Mouse (Mus musculus) leukemia stem cell, adult 10-12 weeks (primary cell): Measurements from ENCODE around the gene Hoxb9. TPM values are rescaled to one million over a fixed set of nuclear protein-coding genes. Genes with fewer than 3 reads are reported as not detected.

Experiments
- polyA plus RNA-seq: library from polyadenylated mRNA; stranded (reverse); fragments of >175 nt; gene quantifications from 2 replicates; pipeline ENCODE4 v1.2.3, GENCODE M21; 2012; ENCODE audit warnings: low replicate concordance

Hoxb9 gene
- polyA plus RNA-seq = 0.15 TPM in 1 of 2 replicates, not detected in the other

GRCm38 (mm10) chr11:96270996-96271540 lies at the start of gene Hoxb9:
TSS of gene Hoxb9 (plus strand) at chr11:96271457.

GRCm38 (mm10) chr11:96281855-96282570 lies 10.8 kb downstream of the Hoxb9 start, which contains the start of gene Hoxb8:
TSS of gene Hoxb8 (plus strand) at chr11:96281905.

GRCm38 (mm10) chr11:96285771-96286738 lies 14.8 kb downstream of the Hoxb9 start, which contains the start of gene Hoxb7:
TSS of gene Hoxb7 (plus strand) at chr11:96286623.

GRCm38 (mm10) chr11:96291681-96292564 lies 20.7 kb downstream of the Hoxb9 start, which contains the start of gene Hoxb6:
TSS of gene Hoxb6 (plus strand) at chr11:96292476.

GRCm38 (mm10) chr11:96303151-96304099 lies 32.2 kb downstream of the Hoxb9 start, which contains the start of gene Hoxb5:
TSS of gene Hoxb5 (plus strand) at chr11:96303336.

DNA sequence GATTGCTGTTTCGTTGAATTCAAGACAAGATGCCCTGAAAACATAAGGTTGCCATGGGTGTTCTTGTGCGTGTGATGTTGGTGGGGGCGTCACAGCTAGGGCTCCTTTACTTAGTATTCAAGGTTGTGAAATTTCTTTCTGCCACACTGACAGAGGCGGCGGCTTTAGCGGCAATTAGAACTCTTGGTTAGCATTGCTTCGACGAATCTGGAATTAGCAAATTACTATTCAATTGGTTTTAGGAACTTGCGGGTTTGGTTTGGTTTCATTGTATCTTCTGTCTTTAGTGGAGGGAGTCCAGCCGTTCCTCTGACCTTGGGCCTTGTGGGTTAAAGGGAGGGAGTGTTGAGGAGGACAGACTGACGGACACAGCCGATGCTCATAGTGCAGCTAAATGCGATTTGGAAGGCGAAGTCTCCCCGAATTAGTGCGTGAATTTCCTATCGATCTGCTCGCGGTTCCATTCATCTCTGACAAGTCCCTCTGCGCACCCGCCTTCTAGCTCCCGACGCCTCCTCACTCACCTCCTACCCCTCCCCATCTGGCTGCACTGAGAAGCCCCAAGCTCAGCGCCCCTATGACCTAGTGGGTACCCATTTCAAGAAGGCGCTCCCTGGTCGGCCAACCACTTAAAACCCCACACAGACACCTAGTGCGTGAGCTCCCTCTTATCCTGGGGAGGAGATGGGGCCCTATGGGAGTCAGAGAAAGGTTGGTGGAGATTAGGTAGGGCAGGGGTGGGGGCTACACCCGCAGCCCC lies 46.5 kb downstream of the Hoxb9 start, which contains the start of gene Hoxb4:
Gene Hoxb4 (plus strand): TSS at position 660 of the 760 bp plus-strand sequence.

DNA sequence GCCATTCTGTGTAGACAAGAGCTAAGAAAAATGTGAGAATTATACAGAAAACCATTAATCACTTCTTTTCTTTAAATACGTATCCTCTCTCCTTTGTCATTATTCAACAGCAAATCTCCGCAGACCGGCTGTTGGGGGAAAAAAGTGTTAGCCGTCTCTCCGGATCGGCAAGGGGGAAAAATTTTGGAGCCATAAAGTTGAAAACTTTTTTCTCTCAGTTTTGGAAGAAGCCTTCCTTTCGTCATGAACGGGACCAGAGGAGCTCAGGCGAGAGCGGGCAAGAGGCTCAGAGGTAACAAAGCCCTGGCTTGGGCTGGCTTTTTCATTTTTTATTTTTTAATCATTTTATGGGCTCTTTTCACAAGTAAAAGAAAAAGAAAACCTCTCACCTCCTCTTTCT lies 51.9 kb downstream of the Hoxb9 start, which contains the start of gene Hoxb3:
Gene Hoxb3 (plus strand): TSS at position 173 of the 400 bp plus-strand sequence.

Other genes starting within 250 kb of the Hoxb9 start
- gene Gip, start 246.9 kb upstream of the Hoxb9 start, polyA plus RNA-seq = not detected in 2 replicates
- gene Snf8, start 236.6 kb upstream of the Hoxb9 start, polyA plus RNA-seq = 37.2 and 86.8 TPM in 2 replicates
- 16.2 and 20.6 TPM in 2 replicates for gene Ube2z, start 206.1 kb upstream of the Hoxb9 start, polyA plus RNA-seq
- 63.0 and 508 TPM in 2 replicates for gene Atp5g1, start 195.8 kb upstream of the Hoxb9 start, polyA plus RNA-seq
- not detected in 2 replicates for gene Calcoco2, start 159.5 kb upstream of the Hoxb9 start, polyA plus RNA-seq
- gene Ttll6, start 137.7 kb upstream of the Hoxb9 start, polyA plus RNA-seq = 0.10 TPM in 1 of 2 replicates, not detected in the other
- not detected in 2 replicates for gene Hoxb13, start 77.1 kb upstream of the Hoxb9 start, polyA plus RNA-seq
- gene Hoxb8, start 10.4 kb downstream of the Hoxb9 start, polyA plus RNA-seq = 0.16 TPM in 1 of 2 replicates, not detected in the other
- gene Hoxb7, start 15.2 kb downstream of the Hoxb9 start, polyA plus RNA-seq = 0.23 TPM in 1 of 2 replicates, not detected in the other
- 0.40 and 0.48 TPM in 2 replicates for gene Hoxb6, start 21.0 kb downstream of the Hoxb9 start, polyA plus RNA-seq
- 0.12 and 0.30 TPM in 2 replicates for gene Hoxb5, start 31.9 kb downstream of the Hoxb9 start, polyA plus RNA-seq
- gene Hoxb4, start 46.8 kb downstream of the Hoxb9 start, polyA plus RNA-seq = 1.7 and 5.4 TPM in 2 replicates
- gene Hoxb3, start 51.9 kb downstream of the Hoxb9 start, polyA plus RNA-seq = 1.6 and 4.2 TPM in 2 replicates
- gene Hoxb2, start 79.1 kb downstream of the Hoxb9 start, polyA plus RNA-seq = 0.81 and 0.88 TPM in 2 replicates
- not detected in 2 replicates for gene Hoxb1, start 94.3 kb downstream of the Hoxb9 start, polyA plus RNA-seq
- gene Skap1, start 193.1 kb downstream of the Hoxb9 start, polyA plus RNA-seq = 0.71 and 0.75 TPM in 2 replicates